In genomic region chr2:32493301-32493701, GRCm38 (mm10) we compare ENCODE assay signal across 15 mouse cellular contexts. TPM values are rescaled to one million over a fixed set of nuclear protein-coding genes. Genes with fewer than 3 reads are reported as not detected.
DNase-seq lines count a peak whose midpoint lies in the region; ATAC-seq and TF ChIP-seq lines count a peak whose summit lies in the region.
"Had no signal": no experiment of that assay in that cellular context is flagged by ENCODE, and none has a peak within 500 bp of the region (broad histone marks: within the 10 kb centered on the region; RNA-seq: fewer than 3 reads in every experiment).

No protein-coding gene starts in this region.

- H3K36me3 ChIP-seq in embryonic facial prominence, embryonic 12.5 days, result no peaks in the 10 kb centered on the region
- H3K36me3 ChIP-seq in embryonic facial prominence, embryonic 10.5 days (replicated peaks), result no peaks in the 10 kb centered on the region
- no peaks in the 10 kb centered on the region for H3K36me3 ChIP-seq in thymus, adult 2 months (ENCODE audit: control insufficient read depth, insufficient read depth, low read length)
- H3K36me3 ChIP-seq in liver, embryonic 11.5 days (ENCODE audit: control insufficient read depth, insufficient read depth, low read length), result no peaks in the 10 kb centered on the region
- H3K36me3 ChIP-seq: forebrain, embryonic 15.5 days; kidney, embryonic 15.5 days had no signal

- TF ChIP-seq CTCF in thymus, adult 2 months (IDR thresholded peaks at IDR 0.05; ENCODE audit: borderline replicate concordance, control insufficient read depth, extremely low read depth, insufficient read depth, low read length, poor library complexity), result 0 out of 2 replicates have a peak, but pooled peaks have one; percentile 8

- DNase-seq in embryonic facial prominence, embryonic 10.5 days (ENCODE audit: low spot score), result no peak
- DNase-seq in thymus, adult 2 months, result peak; percentile 89
- no peak for DNase-seq in Muller cell, postnatal 12 days (ENCODE audit: inconsistent ontology term)
- DNase-seq in heart, adult 18-20 months, result no peak
- no peak for DNase-seq in liver, embryonic 11.5 days (ENCODE audit: low spot score)
- DNase-seq: cerebellum, postnatal 36 days; gastrocnemius, postnatal 14 days; heart, postnatal 10 days had no signal

- no peak overlapping the region for H3K27ac ChIP-seq in embryonic facial prominence, embryonic 12.5 days
- no peak overlapping the region for H3K27ac ChIP-seq in embryonic facial prominence, embryonic 10.5 days (replicated peaks)
- H3K27ac ChIP-seq in thymus, adult 2 months (ENCODE audit: control insufficient read depth, insufficient read depth, low read length), result peak overlapping the region; percentile 97
- no peak overlapping the region for H3K27ac ChIP-seq in liver, embryonic 11.5 days (ENCODE audit: low read depth, low read length)
- H3K27ac ChIP-seq: forebrain, embryonic 15.5 days; kidney, embryonic 15.5 days; liver, embryonic 14.5 days; macrophage had no signal

- H3K4me3 ChIP-seq in embryonic facial prominence, embryonic 12.5 days, result no peak overlapping the region
- H3K4me3 ChIP-seq in embryonic facial prominence, embryonic 10.5 days, result no peak overlapping the region
- H3K4me3 ChIP-seq in thymus, adult 2 months (ENCODE audit: control insufficient read depth, insufficient read depth, low read length), result peak overlapping the region; percentile 12
- no peak overlapping the region for H3K4me3 ChIP-seq in liver, embryonic 11.5 days (ENCODE audit: low read depth, low read length)
- H3K4me3 ChIP-seq: forebrain, embryonic 15.5 days; kidney, embryonic 15.5 days had no signal

- no peak for ATAC-seq in embryonic facial prominence, embryonic 12.5 days (ENCODE audit: insufficient number of reproducible peaks, insufficient read depth, low FRiP score, low TSS enrichment)
- peak; percentile 73 for ATAC-seq in CD4-positive, CD25-positive, alpha-beta regulatory T cell, adult 4 months
- peak; percentile 39 for ATAC-seq in megakaryocyte, adult 5-6 weeks (ENCODE audit: poor library complexity, severe bottlenecking)
- no peak for ATAC-seq in liver, embryonic 11.5 days (replicated peaks; ENCODE audit: low FRiP score)
- ATAC-seq: forebrain, embryonic 15.5 days had no signal

- no peaks in the 10 kb centered on the region for H3K27me3 ChIP-seq in embryonic facial prominence, embryonic 12.5 days
- no peaks in the 10 kb centered on the region for H3K27me3 ChIP-seq in embryonic facial prominence, embryonic 10.5 days (replicated peaks; ENCODE audit: low read depth, poor library complexity, severe bottlenecking)
- no peaks in the 10 kb centered on the region for H3K27me3 ChIP-seq in thymus, adult 2 months (ENCODE audit: control insufficient read depth, insufficient read depth, low read length)
- H3K27me3 ChIP-seq in liver, embryonic 11.5 days (replicated peaks; ENCODE audit: control insufficient read depth, insufficient read depth, low read length), result no peaks in the 10 kb centered on the region
- H3K27me3 ChIP-seq: forebrain, embryonic 15.5 days; kidney, embryonic 15.5 days had no signal

- no peaks in the 10 kb centered on the region; the same call in 1 of the 2 replicates for H3K9me3 ChIP-seq in embryonic facial prominence, embryonic 12.5 days
- H3K9me3 ChIP-seq in embryonic facial prominence, embryonic 10.5 days, result no peaks in the 10 kb centered on the region; the same call in 1 of the 2 replicates
- H3K9me3 ChIP-seq in liver, embryonic 11.5 days (ENCODE audit: control insufficient read depth, low read length), result no peaks in the 10 kb centered on the region
- H3K9me3 ChIP-seq: forebrain, embryonic 15.5 days; kidney, embryonic 15.5 days had no signal

- 71% methylated on average over 12 of the region's 12 CpGs for WGBS in embryonic facial prominence, embryonic 12.5 days
- WGBS in embryonic facial prominence, embryonic 10.5 days, result 78% methylated on average over 12 of the region's 12 CpGs
- 4% methylated on average over 12 of the region's 12 CpGs for WGBS in thymus, adult 2 months
- WGBS in liver, embryonic 11.5 days, result 50% methylated on average over 12 of the region's 12 CpGs

- no peak overlapping the region for H3K4me2 ChIP-seq in embryonic facial prominence, embryonic 12.5 days (replicated peaks)
- no peak overlapping the region for H3K4me2 ChIP-seq in liver, embryonic 11.5 days
- H3K4me2 ChIP-seq: forebrain, embryonic 15.5 days; kidney, embryonic 15.5 days had no signal

- TF ChIP-seq POLR2A in thymus, adult 2 months (IDR thresholded peaks at IDR 0.05; ENCODE audit: control insufficient read depth, extremely low read depth, insufficient read depth, low read length, poor library complexity), result peak; percentile 79

- H3K9ac ChIP-seq in embryonic facial prominence, embryonic 12.5 days, result 0 out of 2 replicates have a peak overlapping the region, but pooled peaks have one; percentile 24
- no peak overlapping the region for H3K9ac ChIP-seq in liver, embryonic 11.5 days (ENCODE audit: low read depth, low read length)
- H3K9ac ChIP-seq: forebrain, embryonic 15.5 days; kidney, embryonic 15.5 days; liver, embryonic 14.5 days had no signal

- no peaks in the 10 kb centered on the region for H3K4me1 ChIP-seq in embryonic facial prominence, embryonic 12.5 days
- H3K4me1 ChIP-seq in embryonic facial prominence, embryonic 10.5 days, result peaks cover 17% of the 10 kb centered on the region
- H3K4me1 ChIP-seq in thymus, adult 2 months (replicated peaks; ENCODE audit: control insufficient read depth, insufficient read depth, low read length), result peaks cover 55% of the 10 kb centered on the region
- peaks cover 22% of the 10 kb centered on the region for H3K4me1 ChIP-seq in liver, embryonic 11.5 days (replicated peaks; ENCODE audit: control insufficient read depth, insufficient read depth, low read length)
- H3K4me1 ChIP-seq: forebrain, embryonic 15.5 days had no signal

RNA-seq across cellular contexts. Expression of gene Fam102a, which starts 41.8 kb away (rescaled TPM):
- polyA plus RNA-seq in embryonic facial prominence, embryonic 12.5 days (2016; fragmentation: Nextera tagmentation; extraction: Ambion mirVana), result 14.2 and 17.0 TPM in 2 replicates
- 11.8 and 12.3 TPM in 2 replicates for polyA plus RNA-seq in embryonic facial prominence, embryonic 10.5 days (2016; fragmentation: Nextera tagmentation; extraction: Ambion mirVana)
- 10 to 100 TPM; 50.6 to 55.5 TPM for polyA plus RNA-seq in CD4-positive, CD25-positive, alpha-beta regulatory T cell, adult 4 months (2017; shearing (Covaris generic))
- 6.5 and 6.6 TPM in 2 replicates for total RNA-seq in megakaryocyte, adult 5-6 weeks (2015)
- 4.6 and 4.8 TPM in 2 replicates for total RNA-seq in megakaryocyte, adult 5-6 weeks (2017)
- 57.4 and 66.7 TPM in 2 replicates for polyA plus RNA-seq in thymus, adult 2 months (2012; rRNA removed)
- 1 to 10 TPM; 4.9 to 5.9 TPM for total RNA-seq in heart, adult 18-20 months (2021)
- polyA plus RNA-seq in liver, embryonic 11.5 days (2014; fragmentation: Nextera tagmentation; extraction: Ambion mirVana), result 4.1 and 6.5 TPM in 2 replicates

RNA-seq across cellular contexts. Expression of gene Slc25a25, which starts 42.1 kb away (rescaled TPM):
- 30.2 and 31.5 TPM in 2 replicates for polyA plus RNA-seq in embryonic facial prominence, embryonic 12.5 days (2016; fragmentation: Nextera tagmentation; extraction: Ambion mirVana)
- 29.8 and 31.8 TPM in 2 replicates for polyA plus RNA-seq in embryonic facial prominence, embryonic 10.5 days (2016; fragmentation: Nextera tagmentation; extraction: Ambion mirVana)
- 1 to 10 TPM; 4.7 to 6.7 TPM for polyA plus RNA-seq in CD4-positive, CD25-positive, alpha-beta regulatory T cell, adult 4 months (2017; shearing (Covaris generic))
- 4.6 and 6.9 TPM in 2 replicates for total RNA-seq in megakaryocyte, adult 5-6 weeks (2015)
- total RNA-seq in megakaryocyte, adult 5-6 weeks (2017), result 8.4 and 10.7 TPM in 2 replicates
- 25.3 and 29.3 TPM in 2 replicates for polyA plus RNA-seq in thymus, adult 2 months (2012; rRNA removed)
- total RNA-seq in heart, adult 18-20 months (2021), result 10 to 100 TPM in 1 of 2 experiments, 1 to 10 TPM in 1; 8.4 to 11.5 TPM
- polyA plus RNA-seq in liver, embryonic 11.5 days (2014; fragmentation: Nextera tagmentation; extraction: Ambion mirVana), result 10.4 and 12.7 TPM in 2 replicates

RNA-seq across cellular contexts. Expression of gene Naif1, which starts 43.0 kb away (rescaled TPM):
- 6.1 and 6.3 TPM in 2 replicates for polyA plus RNA-seq in embryonic facial prominence, embryonic 12.5 days (2016; fragmentation: Nextera tagmentation; extraction: Ambion mirVana)
- polyA plus RNA-seq in embryonic facial prominence, embryonic 10.5 days (2016; fragmentation: Nextera tagmentation; extraction: Ambion mirVana), result 6.4 and 6.8 TPM in 2 replicates
- 1 to 10 TPM; 5.5 to 7.1 TPM for polyA plus RNA-seq in CD4-positive, CD25-positive, alpha-beta regulatory T cell, adult 4 months (2017; shearing (Covaris generic))
- 2.9 and 3.5 TPM in 2 replicates for total RNA-seq in megakaryocyte, adult 5-6 weeks (2015)
- 3.2 and 3.9 TPM in 2 replicates for total RNA-seq in megakaryocyte, adult 5-6 weeks (2017)
- 8.8 and 9.2 TPM in 2 replicates for polyA plus RNA-seq in thymus, adult 2 months (2012; rRNA removed)
- 1 to 10 TPM; 3.0 to 3.1 TPM for total RNA-seq in heart, adult 18-20 months (2021)
- polyA plus RNA-seq in liver, embryonic 11.5 days (2014; fragmentation: Nextera tagmentation; extraction: Ambion mirVana), result 4.5 and 5.4 TPM in 2 replicates

Comparison
In these comparisons a context has a peak if more than half of its experiments do, and no peak if none do; other contexts are left out.
1. ATAC-seq: peak in CD4-positive, CD25-positive, alpha-beta regulatory T cell, adult 4 months (single experiment) and megakaryocyte, adult 5-6 weeks (single experiment); none in embryonic facial prominence, embryonic 12.5 days (single experiment) and liver, embryonic 11.5 days (single experiment).